18 mouse cellular contexts compared by ENCODE assay signal in genomic region chr14:30242818-30243205, GRCm38 (mm10).
DNase-seq lines count a peak whose midpoint lies in the region; ATAC-seq and TF ChIP-seq lines count a peak whose summit lies in the region.
"Had no signal": no experiment of that assay in that cellular context is flagged by ENCODE, and none has a peak within 500 bp of the region (broad histone marks: within the 10 kb centered on the region; RNA-seq: fewer than 3 reads in every experiment).

No protein-coding gene starts in this region.

- DNase-seq in c-Kit-negative CD71-positive TER-119-positive erythroid progenitor cells, embryonic 14.5 days (ENCODE audit: low read depth, low spot score) = peak; percentile 37
- peak; percentile 19 for DNase-seq in liver, embryonic 13.5 days
- DNase-seq in liver, postnatal 0 days = no peak
- DNase-seq in left cerebral cortex, adult 8-10 months (ENCODE audit: low spot score in 2 of 2) = no peak
- DNase-seq in frontal cortex, postnatal 10 days (ENCODE audit: low spot score in 2 of 2) = no peak
- DNase-seq: adrenal gland, postnatal 10 days; cerebellum, adult 2 months; cerebellum, postnatal 10 days; forebrain, postnatal 0 days; gastrocnemius, adult 2 months; gastrocnemius, postnatal 25 days; heart, postnatal 36 days had no signal

- 0 out of 2 replicates have a peak overlapping the region, but pooled peaks have one; percentile 3 for H3K4me3 ChIP-seq in liver, embryonic 13.5 days (replicated peaks)
- no peak overlapping the region for H3K4me3 ChIP-seq in liver, postnatal 0 days (ENCODE audit: low read depth, low read length)
- H3K4me3 ChIP-seq in forebrain, embryonic 12.5 days (replicated peaks) = no peak overlapping the region
- H3K4me3 ChIP-seq: embryonic facial prominence, embryonic 10.5 days; forebrain, embryonic 13.5 days; gastrocnemius, adult 2 months; heart, embryonic 13.5 days; hindbrain, embryonic 15.5 days had no signal

- TF ChIP-seq CTCF in liver, postnatal 0 days (IDR thresholded peaks at IDR 0.05; ENCODE audit: low read depth) = no peak

- peak overlapping the region; percentile 92 for H3K27ac ChIP-seq in liver, embryonic 13.5 days
- H3K27ac ChIP-seq in liver, postnatal 0 days (ENCODE audit: low read depth) = peak overlapping the region; percentile 57
- no peak overlapping the region for H3K27ac ChIP-seq in forebrain, embryonic 12.5 days
- H3K27ac ChIP-seq: embryonic facial prominence, embryonic 10.5 days; forebrain, embryonic 13.5 days; gastrocnemius, adult 2 months; heart, embryonic 13.5 days; hindbrain, embryonic 15.5 days had no signal

- peak; percentile 39; the same call in 1 of the 2 replicates for ATAC-seq in erythroid progenitor cell, adult 5-6 weeks (replicated peaks; ENCODE audit: low FRiP score, poor library complexity, severe bottlenecking)
- ATAC-seq in liver, embryonic 13.5 days (ENCODE audit: low read depth) = peak; percentile 52
- ATAC-seq in liver, postnatal 0 days = no peak
- ATAC-seq in forebrain, embryonic 12.5 days (ENCODE audit: low FRiP score) = no peak
- ATAC-seq: forebrain, embryonic 13.5 days; forebrain, postnatal 0 days had no signal

- no peaks in the 10 kb centered on the region for H3K9me3 ChIP-seq in liver, embryonic 13.5 days (replicated peaks)
- no peaks in the 10 kb centered on the region for H3K9me3 ChIP-seq in liver, postnatal 0 days (ENCODE audit: low read length)
- no peaks in the 10 kb centered on the region for H3K9me3 ChIP-seq in forebrain, embryonic 12.5 days
- H3K9me3 ChIP-seq: embryonic facial prominence, embryonic 10.5 days; forebrain, embryonic 13.5 days; heart, embryonic 13.5 days; hindbrain, embryonic 15.5 days had no signal

- no peaks in the 10 kb centered on the region for H3K36me3 ChIP-seq in liver, embryonic 13.5 days
- H3K36me3 ChIP-seq in liver, postnatal 0 days (replicated peaks; ENCODE audit: insufficient read depth, low read length) = no peaks in the 10 kb centered on the region
- no peaks in the 10 kb centered on the region for H3K36me3 ChIP-seq in forebrain, embryonic 12.5 days (replicated peaks)
- H3K36me3 ChIP-seq: embryonic facial prominence, embryonic 10.5 days; heart, embryonic 13.5 days; hindbrain, embryonic 15.5 days had no signal

- H3K4me2 ChIP-seq in liver, embryonic 13.5 days = peak overlapping the region; percentile 54
- 0 out of 2 replicates have a peak overlapping the region, but pooled peaks have one; percentile 7 for H3K4me2 ChIP-seq in liver, postnatal 0 days (ENCODE audit: low read depth, low read length)
- no peak overlapping the region for H3K4me2 ChIP-seq in forebrain, embryonic 12.5 days
- H3K4me2 ChIP-seq: forebrain, embryonic 13.5 days; heart, embryonic 13.5 days; hindbrain, embryonic 15.5 days had no signal

- 23% methylated on average over 3 of the region's 3 CpGs for WGBS in liver, embryonic 13.5 days (ENCODE audit: insufficient replicate concordance)
- 57% methylated on average over 3 of the region's 3 CpGs for WGBS in liver, postnatal 0 days (ENCODE audit: insufficient replicate concordance)
- WGBS in forebrain, embryonic 12.5 days = 86% methylated on average over 3 of the region's 3 CpGs

- peak overlapping the region; percentile 56 for H3K9ac ChIP-seq in liver, embryonic 13.5 days
- H3K9ac ChIP-seq in liver, postnatal 0 days (replicated peaks) = no peak overlapping the region
- no peak overlapping the region for H3K9ac ChIP-seq in forebrain, embryonic 12.5 days
- H3K9ac ChIP-seq: forebrain, embryonic 13.5 days; forebrain, postnatal 0 days; heart, embryonic 13.5 days; hindbrain, embryonic 15.5 days had no signal

- no peaks in the 10 kb centered on the region for H3K27me3 ChIP-seq in liver, embryonic 13.5 days
- H3K27me3 ChIP-seq in liver, postnatal 0 days (ENCODE audit: insufficient read depth, low read length) = no peaks in the 10 kb centered on the region
- H3K27me3 ChIP-seq in forebrain, embryonic 12.5 days = no peaks in the 10 kb centered on the region
- H3K27me3 ChIP-seq: forebrain, embryonic 13.5 days; heart, embryonic 13.5 days; hindbrain, embryonic 15.5 days had no signal

- no peak for TF ChIP-seq EP300 in liver, postnatal 0 days (IDR thresholded peaks at IDR 0.05; ENCODE audit: low read depth)

- peaks cover 48% of the 10 kb centered on the region for H3K4me1 ChIP-seq in liver, embryonic 13.5 days (replicated peaks)
- H3K4me1 ChIP-seq in liver, postnatal 0 days (ENCODE audit: insufficient read depth) = no peaks in the 10 kb centered on the region; the same call in 1 of the 2 replicates
- no peaks in the 10 kb centered on the region for H3K4me1 ChIP-seq in forebrain, embryonic 12.5 days
- H3K4me1 ChIP-seq: forebrain, embryonic 13.5 days had no signal

Comparison
In these comparisons a context has a peak if more than half of its experiments do, and no peak if none do; other contexts are left out.
1. DNase-seq: peak in c-Kit-negative CD71-positive TER-119-positive erythroid progenitor cells, embryonic 14.5 days (single experiment) and liver, embryonic 13.5 days (single experiment); none in liver, postnatal 0 days (single experiment), left cerebral cortex, adult 8-10 months (0 of 2) and frontal cortex, postnatal 10 days (0 of 2).
2. ATAC-seq: peak in erythroid progenitor cell, adult 5-6 weeks (single experiment) and liver, embryonic 13.5 days (single experiment); none in liver, postnatal 0 days (single experiment) and forebrain, embryonic 12.5 days (single experiment).